Mouse (Mus musculus): ENCODE results near the gene Nedd9. TPM values are rescaled to one million over a fixed set of nuclear protein-coding genes. Genes with fewer than 3 reads are reported as not detected.
A peak's percentile ranks its signal among the peaks of the same experiment; 100 is the strongest.

Nedd9 gene
- polyA plus RNA-seq, 1 experiment = 39.4 TPM

DNA sequence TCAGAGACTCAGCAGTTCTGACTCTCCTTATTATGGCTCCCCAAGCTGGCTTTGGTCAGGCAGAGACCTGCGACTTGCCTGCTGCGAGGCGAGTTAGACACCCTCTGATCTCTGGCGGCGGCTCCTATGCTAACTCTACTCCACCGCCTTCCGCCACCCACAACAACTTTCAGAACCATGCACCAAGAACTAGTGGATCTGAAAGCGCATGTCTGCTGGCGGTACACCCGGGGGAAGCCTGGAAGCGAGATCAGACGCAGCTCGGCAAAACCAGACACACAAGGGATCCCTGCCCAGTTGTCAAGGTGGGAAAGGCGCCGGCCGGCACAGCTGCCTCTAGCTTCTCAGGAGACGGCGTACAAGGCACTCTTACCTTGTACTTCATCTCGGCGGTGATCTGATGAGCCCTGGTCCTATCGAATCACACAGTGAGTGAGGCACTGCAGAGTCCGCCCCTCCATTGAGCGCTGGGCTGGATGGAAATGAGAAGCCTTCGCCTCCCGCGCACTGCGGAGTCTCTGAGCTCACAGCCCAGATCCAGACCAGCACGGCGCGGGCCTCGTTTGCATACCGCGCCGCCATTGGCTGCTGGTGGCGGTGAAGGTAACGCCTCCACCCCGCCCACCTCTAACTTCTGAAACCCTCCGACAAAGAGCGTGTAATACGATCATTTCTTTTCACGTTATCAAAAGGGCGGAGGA, 128.5 kb downstream of the Nedd9 start:
- no peaks in the 10 kb centered on the region for H3K27me3 ChIP-seq (ENCODE audit: control insufficient read depth, insufficient read depth, low read length)
- peak; percentile 91 for DNase-seq
- WGBS = under 1% methylated on average over 42 of the region's 42 CpGs
- peak overlapping the region; percentile 54 for H3K4me3 ChIP-seq (ENCODE audit: control insufficient read depth, insufficient read depth, low read length)
- peak; percentile 91 for TF ChIP-seq POLR2A (IDR thresholded peaks at IDR 0.05; ENCODE audit: control insufficient read depth, extremely low read depth, insufficient read depth, low read length, poor library complexity)
- peak; percentile 45; the same call in 1 of the 2 replicates for TF ChIP-seq CTCF (IDR thresholded peaks at IDR 0.05; ENCODE audit: borderline replicate concordance, control insufficient read depth, extremely low read depth, insufficient read depth, low read length, poor library complexity)
- no peaks in the 10 kb centered on the region for H3K36me3 ChIP-seq (ENCODE audit: control insufficient read depth, insufficient read depth, low read length)
- peaks cover 9% of the 10 kb centered on the region for H3K4me1 ChIP-seq (replicated peaks; ENCODE audit: control insufficient read depth, insufficient read depth, low read length)
- H3K27ac ChIP-seq (ENCODE audit: control insufficient read depth, insufficient read depth, low read length) = peak overlapping the region; percentile 66

DNA sequence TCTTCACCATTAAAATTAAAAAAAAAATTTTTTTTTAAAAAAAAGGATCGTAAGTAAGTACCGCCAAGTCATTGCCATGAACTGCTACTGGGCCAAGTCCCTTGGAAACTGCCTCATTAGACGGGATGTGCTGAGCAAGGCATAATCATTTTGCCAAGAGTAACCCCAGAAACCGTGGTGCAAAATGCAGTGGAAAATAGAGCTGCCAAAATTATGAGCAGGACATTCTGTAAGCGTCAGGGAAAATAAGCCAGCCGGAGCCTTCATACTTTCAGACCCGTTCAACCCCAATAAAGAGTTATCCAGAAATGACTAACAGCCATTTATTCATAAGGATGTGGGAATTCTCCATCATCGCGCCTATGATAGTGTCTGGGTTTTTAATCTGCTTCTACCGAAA, 129.2 kb downstream of the Nedd9 start:
- no peaks in the 10 kb centered on the region for H3K36me3 ChIP-seq (ENCODE audit: control insufficient read depth, insufficient read depth, low read length)
- 35% methylated on average over 10 of the region's 10 CpGs for WGBS
- no peak overlapping the region for H3K27ac ChIP-seq (ENCODE audit: control insufficient read depth, insufficient read depth, low read length)
- DNase-seq = no peak
- no peak for TF ChIP-seq CTCF (IDR thresholded peaks at IDR 0.05; ENCODE audit: borderline replicate concordance, control insufficient read depth, extremely low read depth, insufficient read depth, low read length, poor library complexity)
- TF ChIP-seq POLR2A (IDR thresholded peaks at IDR 0.05; ENCODE audit: control insufficient read depth, extremely low read depth, insufficient read depth, low read length, poor library complexity) = no peak
- no peaks in the 10 kb centered on the region for H3K27me3 ChIP-seq (ENCODE audit: control insufficient read depth, insufficient read depth, low read length)
- H3K4me3 ChIP-seq (ENCODE audit: control insufficient read depth, insufficient read depth, low read length) = peak overlapping the region; percentile 54
- peaks cover 9% of the 10 kb centered on the region for H3K4me1 ChIP-seq (replicated peaks; ENCODE audit: control insufficient read depth, insufficient read depth, low read length)

DNA sequence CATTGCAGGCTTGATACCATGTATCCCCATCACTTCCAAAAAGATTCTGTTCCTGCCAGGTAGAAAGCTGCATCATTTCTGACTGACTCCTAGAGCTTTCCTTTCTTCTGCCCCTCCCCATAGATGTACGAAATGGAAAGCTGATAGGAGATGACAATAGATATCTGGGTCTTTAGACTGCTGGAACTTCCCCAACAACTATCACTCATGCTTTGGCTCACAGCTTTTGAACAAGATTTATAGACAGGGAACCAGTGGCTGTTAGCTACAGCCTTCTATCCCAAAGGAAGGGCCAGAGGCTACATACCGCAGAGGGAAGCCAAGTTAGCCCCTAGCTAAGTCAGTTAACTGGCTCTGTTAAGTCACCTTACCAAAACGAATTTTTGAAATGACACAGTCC, 129.6 kb downstream of the Nedd9 start:
- Histone ChIP-seq H3K27ac (ENCODE audit: control insufficient read depth, insufficient read depth, low read length) (no peak overlapping the region), H3K4me1 (replicated peaks; ENCODE audit: control insufficient read depth, insufficient read depth, low read length) (peaks cover 9% of the 10 kb centered on the region), H3K36me3 (ENCODE audit: control insufficient read depth, insufficient read depth, low read length) (no peaks in the 10 kb centered on the region), H3K4me3 (ENCODE audit: control insufficient read depth, insufficient read depth, low read length) (no peak overlapping the region), H3K27me3 (ENCODE audit: control insufficient read depth, insufficient read depth, low read length) (no peaks in the 10 kb centered on the region)
- WGBS = 73% methylated on average over 3 of the region's 3 CpGs
- DNase-seq = no peak
- no peak for TF ChIP-seq CTCF (IDR thresholded peaks at IDR 0.05; ENCODE audit: borderline replicate concordance, control insufficient read depth, extremely low read depth, insufficient read depth, low read length, poor library complexity)
- TF ChIP-seq POLR2A (IDR thresholded peaks at IDR 0.05; ENCODE audit: control insufficient read depth, extremely low read depth, insufficient read depth, low read length, poor library complexity) = no peak

DNA sequence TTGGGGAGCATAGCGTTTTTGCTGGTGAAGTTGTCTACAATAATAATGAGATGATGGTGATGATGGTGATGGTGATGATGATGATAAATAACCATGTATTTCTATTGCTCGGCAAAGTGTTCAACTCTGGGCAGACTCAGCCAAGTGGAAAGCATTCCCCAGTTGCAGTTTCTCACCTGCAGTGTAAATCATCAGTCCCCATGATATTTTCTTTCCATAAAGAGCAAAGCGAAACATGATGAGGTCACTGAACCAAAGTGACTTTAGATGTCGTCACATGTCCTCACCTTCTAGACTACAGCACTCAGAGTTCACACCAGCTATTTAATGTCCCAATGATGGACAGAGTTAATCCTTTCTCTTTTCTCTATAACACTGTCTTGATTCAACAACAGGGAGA, 130.0 kb downstream of the Nedd9 start:
- Histone ChIP-seq H3K36me3 (ENCODE audit: control insufficient read depth, insufficient read depth, low read length) (no peaks in the 10 kb centered on the region), H3K4me3 (ENCODE audit: control insufficient read depth, insufficient read depth, low read length) (no peak overlapping the region), H3K27ac (ENCODE audit: control insufficient read depth, insufficient read depth, low read length) (no peak overlapping the region), H3K27me3 (ENCODE audit: control insufficient read depth, insufficient read depth, low read length) (no peaks in the 10 kb centered on the region), H3K4me1 (replicated peaks; ENCODE audit: control insufficient read depth, insufficient read depth, low read length) (peaks cover 9% of the 10 kb centered on the region)
- WGBS = 89% methylated on average over 4 of the region's 4 CpGs
- TF ChIP-seq CTCF (IDR thresholded peaks at IDR 0.05; ENCODE audit: borderline replicate concordance, control insufficient read depth, extremely low read depth, insufficient read depth, low read length, poor library complexity) (no peak), POLR2A (IDR thresholded peaks at IDR 0.05; ENCODE audit: control insufficient read depth, extremely low read depth, insufficient read depth, low read length, poor library complexity) (no peak)
- no peak for DNase-seq

DNA sequence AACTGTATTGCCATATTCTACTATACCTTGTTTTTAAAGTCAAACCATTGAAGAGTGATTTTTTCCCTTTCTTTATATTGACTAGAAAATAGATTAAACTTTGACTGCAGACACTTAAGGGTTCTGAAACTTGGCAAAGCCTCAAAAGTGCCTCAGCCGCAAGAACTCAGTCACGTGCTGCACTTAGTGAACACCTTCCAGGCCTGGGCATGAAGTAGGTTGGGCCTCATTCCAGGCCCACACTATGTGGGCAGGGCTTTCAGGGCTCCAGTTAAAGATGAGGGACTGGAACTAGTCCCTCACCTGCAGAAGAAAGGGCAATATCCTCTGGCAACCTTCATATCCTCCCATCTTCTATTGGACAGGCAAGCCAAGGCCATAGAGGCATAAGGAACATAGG, 131.6 kb downstream of the Nedd9 start:
- 28% methylated on average over 2 of the region's 2 CpGs for WGBS
- no peaks in the 10 kb centered on the region for H3K27me3 ChIP-seq (ENCODE audit: control insufficient read depth, insufficient read depth, low read length)
- no peak overlapping the region for H3K4me3 ChIP-seq (ENCODE audit: control insufficient read depth, insufficient read depth, low read length)
- no peak overlapping the region for H3K27ac ChIP-seq (ENCODE audit: control insufficient read depth, insufficient read depth, low read length)
- H3K4me1 ChIP-seq (replicated peaks; ENCODE audit: control insufficient read depth, insufficient read depth, low read length) = peaks cover 9% of the 10 kb centered on the region
- no peaks in the 10 kb centered on the region for H3K36me3 ChIP-seq (ENCODE audit: control insufficient read depth, insufficient read depth, low read length)
- DNase-seq = no peak
- no peak for TF ChIP-seq CTCF (IDR thresholded peaks at IDR 0.05; ENCODE audit: borderline replicate concordance, control insufficient read depth, extremely low read depth, insufficient read depth, low read length, poor library complexity)

DNA sequence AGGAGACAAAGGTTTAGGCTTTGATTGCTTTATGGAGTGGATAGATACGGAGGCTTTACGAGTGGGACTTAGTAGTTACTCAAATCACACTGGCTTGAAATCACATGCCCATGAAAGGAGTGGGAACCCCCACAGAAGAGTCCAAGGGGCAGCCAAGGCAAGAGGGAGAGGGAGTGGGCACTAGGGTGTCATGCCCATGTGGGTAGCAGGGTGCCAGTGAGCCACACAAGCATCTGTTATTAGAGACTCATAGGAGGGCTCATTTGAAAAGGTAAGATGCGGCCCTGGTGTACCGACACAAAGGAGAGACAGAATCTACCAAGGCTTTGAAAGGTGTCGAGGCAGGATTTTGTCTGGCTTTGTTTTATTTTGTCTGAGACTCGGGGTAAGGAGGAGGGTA, 132.6 kb downstream of the Nedd9 start:
- DNase-seq = no peak
- Histone ChIP-seq H3K27me3 (ENCODE audit: control insufficient read depth, insufficient read depth, low read length) (no peaks in the 10 kb centered on the region), H3K4me3 (ENCODE audit: control insufficient read depth, insufficient read depth, low read length) (no peak overlapping the region), H3K27ac (ENCODE audit: control insufficient read depth, insufficient read depth, low read length) (no peak overlapping the region), H3K4me1 (replicated peaks; ENCODE audit: control insufficient read depth, insufficient read depth, low read length) (peaks cover 7% of the 10 kb centered on the region), H3K36me3 (ENCODE audit: control insufficient read depth, insufficient read depth, low read length) (no peaks in the 10 kb centered on the region)
- TF ChIP-seq CTCF (IDR thresholded peaks at IDR 0.05; ENCODE audit: borderline replicate concordance, control insufficient read depth, extremely low read depth, insufficient read depth, low read length, poor library complexity) = no peak
- TF ChIP-seq POLR2A (IDR thresholded peaks at IDR 0.05; ENCODE audit: control insufficient read depth, extremely low read depth, insufficient read depth, low read length, poor library complexity) = no peak
- 92% methylated on average over 6 of the region's 6 CpGs for WGBS

DNA sequence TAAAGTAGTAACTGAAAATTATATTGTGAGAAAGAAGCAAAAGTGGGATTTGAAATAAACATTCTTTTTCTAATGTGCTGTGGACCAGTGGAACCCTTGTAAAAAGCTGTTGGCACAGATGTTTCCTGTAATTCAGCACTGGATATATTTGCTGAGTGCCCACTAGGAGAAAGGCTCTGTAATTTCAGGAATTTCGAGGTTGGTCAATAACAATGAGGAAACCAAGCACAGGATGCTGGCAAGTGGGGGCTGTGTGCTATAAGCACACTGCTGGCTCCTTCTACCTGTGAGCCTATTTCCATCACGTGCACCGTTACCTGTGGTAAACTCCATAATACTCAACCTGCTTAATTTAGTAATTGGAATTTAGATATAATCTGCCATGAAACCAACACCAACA, 133.5 kb downstream of the Nedd9 start:
- no peak overlapping the region for H3K27ac ChIP-seq (ENCODE audit: control insufficient read depth, insufficient read depth, low read length)
- H3K4me1 ChIP-seq (replicated peaks; ENCODE audit: control insufficient read depth, insufficient read depth, low read length) = peaks cover 4% of the 10 kb centered on the region
- H3K36me3 ChIP-seq (ENCODE audit: control insufficient read depth, insufficient read depth, low read length) = no peaks in the 10 kb centered on the region
- H3K27me3 ChIP-seq (ENCODE audit: control insufficient read depth, insufficient read depth, low read length) = no peaks in the 10 kb centered on the region
- TF ChIP-seq CTCF (IDR thresholded peaks at IDR 0.05; ENCODE audit: borderline replicate concordance, control insufficient read depth, extremely low read depth, insufficient read depth, low read length, poor library complexity) (no peak), POLR2A (IDR thresholded peaks at IDR 0.05; ENCODE audit: control insufficient read depth, extremely low read depth, insufficient read depth, low read length, poor library complexity) (no peak)
- 86% methylated on average over 3 of the region's 3 CpGs for WGBS
- H3K4me3 ChIP-seq (ENCODE audit: control insufficient read depth, insufficient read depth, low read length) = no peak overlapping the region
- DNase-seq = no peak

Measured in thymus, adult 2 months (tissue).